Mouse (Mus musculus) brain, embryonic 14.5 days (tissue): ENCODE results near the gene 1700019D03Rik.

Experiments
- CTCF ChIP-seq: fragments of 200-500 bp; IDR thresholded peaks from 2 replicates; pipeline ENCODE4 v1.5.1; 2012; ENCODE audit warnings: inconsistent platforms, mild to moderate bottlenecking, moderate library complexity, borderline replicate concordance; ENCODE audit not compliant: insufficient read depth, insufficient read length; ENCODE audit errors: extremely low read depth
- POLR2A ChIP-seq: fragments of 200-500 bp; IDR thresholded peaks from 2 replicates; pipeline ENCODE4 v1.6.1; 2012; ENCODE audit warnings: mild to moderate bottlenecking, inconsistent platforms, borderline replicate concordance; ENCODE audit not compliant: poor library complexity, insufficient read depth, insufficient read length, severe bottlenecking; ENCODE audit errors: extremely low read depth

DNA sequence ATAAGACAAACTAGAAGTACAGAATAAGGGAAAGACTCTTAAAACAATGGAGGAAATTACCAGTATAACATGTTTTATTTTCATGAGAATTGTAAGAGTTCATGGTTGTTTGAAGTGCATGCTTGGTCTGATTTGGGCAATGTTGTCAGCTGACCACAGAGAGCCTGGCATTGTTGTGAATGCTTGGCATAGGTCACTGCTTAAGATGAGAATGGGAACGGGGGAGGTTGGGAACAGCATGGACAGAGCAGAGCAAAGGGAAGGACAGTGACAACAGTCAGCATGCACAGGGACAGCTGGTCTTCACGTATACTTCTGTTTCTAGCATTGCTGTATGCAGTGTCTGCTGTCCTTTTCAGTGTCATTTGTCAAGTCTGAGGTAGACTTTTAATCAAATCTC is 135.8 kb downstream of the 1700019D03Rik start:
- TF ChIP-seq CTCF (no peak), POLR2A (no peak)
